Mouse (Mus musculus) neural tube, embryonic 15.5 days (tissue): ENCODE data around the gene Cactin. TPM values are rescaled to one million over a fixed set of nuclear protein-coding genes. Genes with fewer than 3 reads are reported as not detected.
A peak's percentile ranks its signal among the peaks of the same experiment; 100 is the strongest.

Source experiments
- ATAC-seq: fragments of 200-750 bp; cut with Nextera tagmentation; 2 replicates; pipeline ENCODE4 v1.8.0; 2017; ENCODE audit warnings: mild to moderate bottlenecking, moderate TSS enrichment, moderate library complexity; ENCODE audit not compliant: low FRiP score
- H3K27ac ChIP-seq: fragments of 300-500 bp; sonication (generic); replicated peaks from 2 replicates; pipeline ENCODE4 v1.5.1; 2015; ENCODE audit warnings: mild to moderate bottlenecking, inconsistent platforms
- H3K27me3 ChIP-seq: fragments of 300-500 bp; sonication (generic); replicated peaks from 2 replicates; pipeline ENCODE4 v1.6.1; 2015; ENCODE audit warnings: inconsistent platforms
- H3K36me3 ChIP-seq: fragments of 300-500 bp; sonication (generic); 2 replicates; pipeline ENCODE4 v1.6.1; 2015; ENCODE audit warnings: inconsistent platforms
- H3K4me1 ChIP-seq: fragments of 300-500 bp; sonication (generic); 2 replicates; pipeline ENCODE4 v1.6.1; 2015; ENCODE audit warnings: inconsistent platforms
- H3K4me2 ChIP-seq: fragments of 300-500 bp; sonication (generic); 2 replicates; pipeline ENCODE4 v1.6.1; 2015; ENCODE audit warnings: inconsistent platforms, mild to moderate bottlenecking, moderate library complexity
- H3K4me3 ChIP-seq: fragments of 300-500 bp; sonication (generic); replicated peaks from 2 replicates; pipeline ENCODE4 v1.5.1; 2015; ENCODE audit warnings: mild to moderate bottlenecking, inconsistent platforms
- H3K9ac ChIP-seq: fragments of 300-500 bp; sonication (generic); replicated peaks from 2 replicates; pipeline ENCODE4 v1.6.1; 2015; ENCODE audit warnings: mild to moderate bottlenecking, inconsistent platforms
- H3K9me3 ChIP-seq: fragments of 300-500 bp; sonication (generic); replicated peaks from 2 replicates; pipeline ENCODE4 v1.6.1; 2016; ENCODE audit warnings: inconsistent platforms
- WGBS: fragments of 180-500 bp; shearing (Covaris S2); methylation state at CpG from one replicate; pipeline ENCODE4 v1.1.7; 2015; ENCODE audit warnings: mixed read lengths; 5-methylcytosine and 5-hydroxymethylcytosine counted together
- microRNA-seq: library from miRNA; unstranded; fragments of <30 nt; microRNA quantifications from one replicate; pipeline ENCODE4, GENCODE M21; 2017
- polyA plus RNA-seq: library from polyadenylated mRNA; unstranded; fragments of >200 nt; fragmentation: Nextera tagmentation; extraction: Ambion mirVana; gene quantifications from 2 replicates; pipeline ENCODE4 v1.2.1, GENCODE M21; 2015

Cactin gene
- polyA plus RNA-seq, 1 experiment from 2014 or later: 27.8 TPM

- no peak for ATAC-seq
- Histone ChIP-seq H3K27me3 (peaks cover 31% of the 10 kb centered on the region), H3K36me3 (peaks cover 27% of the 10 kb centered on the region), H3K27ac (no peak overlapping the region), H3K4me3 (no peak overlapping the region), H3K4me1 (peaks cover 61% of the 10 kb centered on the region), H3K9me3 (no peaks in the 10 kb centered on the region), H3K4me2 (no peak overlapping the region), H3K9ac (no peak overlapping the region)
- 84% methylated on average over 12 of the region's 12 CpGs for WGBS
Observed at GRCm38 (mm10) chr10:81362336-81362949, 41.5 kb downstream of the Cactin start.

DNA sequence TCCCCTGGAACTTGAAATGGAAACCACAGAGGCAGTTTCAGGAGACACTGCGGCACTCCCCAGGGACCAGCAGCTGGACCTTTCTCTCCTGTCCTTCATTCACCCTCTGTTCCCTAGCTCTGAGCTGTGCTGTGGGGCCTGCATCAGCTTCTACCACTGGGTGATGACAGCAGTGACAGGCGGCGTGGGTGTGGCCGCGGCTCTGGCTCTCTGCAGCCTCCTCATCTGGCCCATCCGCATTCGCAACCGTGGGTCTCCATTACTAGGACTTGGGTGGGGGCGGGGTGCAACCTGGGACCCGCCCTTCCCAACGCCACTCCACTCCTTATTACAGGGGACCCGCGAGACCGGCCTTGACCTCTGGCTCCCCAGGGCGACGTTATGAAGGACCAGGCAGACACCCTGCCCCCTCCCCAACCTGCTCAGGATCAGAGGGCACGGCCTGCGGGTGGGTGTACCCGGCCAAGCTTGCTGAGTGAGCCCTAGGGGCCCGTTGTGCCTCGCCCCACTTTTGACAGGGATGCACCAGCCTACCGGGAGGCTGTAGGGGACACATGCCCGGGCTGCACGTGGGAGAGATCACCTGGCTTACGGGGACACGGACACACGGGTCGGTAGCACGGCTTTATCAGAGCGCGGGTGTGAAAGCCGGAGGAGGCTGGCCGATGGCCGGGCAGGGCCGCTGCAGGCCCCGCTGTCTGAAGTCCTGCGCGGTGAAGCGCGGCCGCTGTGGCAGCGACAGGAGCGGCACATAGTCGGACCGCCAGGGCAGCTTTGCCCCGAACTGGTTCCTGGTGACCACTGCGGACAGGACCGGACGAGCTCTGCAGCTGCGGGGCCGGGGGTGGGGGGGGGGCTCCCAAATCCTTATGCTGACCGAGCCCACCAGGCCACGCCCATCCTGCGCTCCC is 42.8 kb downstream of the Cactin start:
- ATAC-seq: no peak
- Histone ChIP-seq H3K27ac (no peak overlapping the region), H3K4me3 (peak overlapping the region; percentile 24), H3K27me3 (peaks cover 31% of the 10 kb centered on the region), H3K9me3 (no peaks in the 10 kb centered on the region), H3K4me2 (peak overlapping the region; percentile 51), H3K4me1 (peaks cover 51% of the 10 kb centered on the region), H3K9ac (peak overlapping the region; percentile 36; the same call in 1 of the 2 replicates), H3K36me3 (peaks cover 39% of the 10 kb centered on the region)
- 15% methylated on average over 54 of the region's 54 CpGs for WGBS

GRCm38 (mm10) chr10:81364666-81365065 is 43.8 kb downstream of the Cactin start:
- 14% methylated on average over 28 of the region's 28 CpGs for WGBS
- Histone ChIP-seq H3K4me1 (peaks cover 42% of the 10 kb centered on the region), H3K27me3 (peaks cover 31% of the 10 kb centered on the region), H3K4me2 (peak overlapping the region; percentile 51), H3K9me3 (no peaks in the 10 kb centered on the region), H3K27ac (no peak overlapping the region), H3K36me3 (peaks cover 49% of the 10 kb centered on the region), H3K4me3 (peak overlapping the region; percentile 24; the same call in 1 of the 2 replicates), H3K9ac (peak overlapping the region; percentile 36)
- no peak for ATAC-seq

GRCm38 (mm10) chr10:81365073-81365472 is 44.2 kb downstream of the Cactin start:
- ATAC-seq: peak; percentile 18; the same call in 1 of the 2 replicates
- no peak overlapping the region for H3K4me2 ChIP-seq
- H3K4me1 ChIP-seq: peaks cover 38% of the 10 kb centered on the region

GRCm38 (mm10) chr10:81365672-81366476 is 45.0 kb downstream of the Cactin start, which contains the start of gene 4930404N11Rik:
TSS of gene 4930404N11Rik (minus strand) at chr10:81365816.
- Histone ChIP-seq H3K36me3 (peaks cover 56% of the 10 kb centered on the region), H3K27ac (no peak within 1 kb of the TSS; the same call in 1 of the 2 replicates), H3K27me3 (peaks cover 31% of the 10 kb centered on the region), H3K4me3 (peak within 1 kb of the TSS; percentile 24; the same call in 1 of the 2 replicates), H3K9ac (peak within 1 kb of the TSS; percentile 36), H3K4me2 (peak within 1 kb of the TSS; percentile 51), H3K4me1 (peaks cover 31% of the 10 kb centered on the region), H3K9me3 (no peaks in the 10 kb centered on the region)
- ATAC-seq: no peak
- 19% methylated on average over 12 of the region's 12 CpGs for WGBS

More at GRCm38 (mm10) chr10:81365073-81365472, 44.2 kb downstream of the Cactin start:
- H3K36me3 ChIP-seq: peaks cover 51% of the 10 kb centered on the region
- H3K4me3 ChIP-seq: no peak overlapping the region
- H3K27ac ChIP-seq: no peak overlapping the region
- 43% methylated on average over 4 of the region's 4 CpGs for WGBS
- peaks cover 31% of the 10 kb centered on the region for H3K27me3 ChIP-seq
- peak overlapping the region; percentile 36; the same call in 1 of the 2 replicates for H3K9ac ChIP-seq
- H3K9me3 ChIP-seq: no peaks in the 10 kb centered on the region

DNA sequence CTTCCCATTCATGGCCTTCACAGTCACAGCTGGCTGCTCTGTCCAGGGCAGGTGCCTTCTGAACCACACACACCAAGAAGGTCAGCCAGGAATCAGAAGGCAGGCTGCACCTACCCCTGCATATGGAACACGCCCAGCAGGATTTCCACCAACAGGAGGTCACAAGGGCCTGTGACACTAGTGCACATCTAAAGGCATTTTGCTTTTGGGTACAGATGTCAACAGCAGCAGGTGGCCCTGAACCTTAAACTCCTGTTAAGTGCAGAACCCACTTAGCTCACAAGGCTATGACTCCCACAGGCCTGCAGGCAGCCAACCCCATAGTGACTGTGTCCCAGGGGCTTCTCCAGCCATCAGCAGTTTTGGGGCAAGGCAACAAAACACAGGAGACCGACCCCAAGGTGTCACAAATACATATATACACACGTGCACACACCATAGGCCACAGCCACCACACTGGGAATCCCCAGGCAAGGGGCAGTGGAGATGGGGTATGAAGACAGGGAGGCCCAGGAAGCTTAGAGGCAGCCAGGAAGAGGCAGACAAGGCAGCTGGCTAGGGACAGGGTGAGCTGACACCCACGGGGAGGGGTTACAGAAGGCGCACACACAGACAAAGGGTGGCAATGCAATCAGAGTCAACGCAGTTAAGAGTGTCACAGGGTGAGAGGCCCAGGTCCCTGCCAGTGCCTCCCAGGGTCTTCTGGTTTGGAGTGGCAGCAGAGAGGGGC is 45.7 kb downstream of the Cactin start:
- no peaks in the 10 kb centered on the region for H3K9me3 ChIP-seq
- no peak overlapping the region for H3K4me3 ChIP-seq
- 76% methylated on average over 6 of the region's 6 CpGs for WGBS
- peaks cover 60% of the 10 kb centered on the region for H3K36me3 ChIP-seq
- H3K9ac ChIP-seq: no peak overlapping the region
- H3K27me3 ChIP-seq: peaks cover 31% of the 10 kb centered on the region
- ATAC-seq: no peak
- peaks cover 27% of the 10 kb centered on the region for H3K4me1 ChIP-seq
- H3K27ac ChIP-seq: no peak overlapping the region; the same call in 1 of the 2 replicates
- no peak overlapping the region for H3K4me2 ChIP-seq

GRCm38 (mm10) chr10:81367207-81367495 is 46.2 kb downstream of the Cactin start:
- Histone ChIP-seq H3K4me1 (peaks cover 27% of the 10 kb centered on the region), H3K27ac (no peak overlapping the region), H3K9ac (no peak overlapping the region), H3K27me3 (peaks cover 31% of the 10 kb centered on the region), H3K4me2 (no peak overlapping the region), H3K4me3 (no peak overlapping the region), H3K9me3 (no peaks in the 10 kb centered on the region), H3K36me3 (peaks cover 58% of the 10 kb centered on the region)
- no peak for ATAC-seq
- 54% methylated on average over 6 of the region's 6 CpGs for whole genome bisulfite sequencing

DNA sequence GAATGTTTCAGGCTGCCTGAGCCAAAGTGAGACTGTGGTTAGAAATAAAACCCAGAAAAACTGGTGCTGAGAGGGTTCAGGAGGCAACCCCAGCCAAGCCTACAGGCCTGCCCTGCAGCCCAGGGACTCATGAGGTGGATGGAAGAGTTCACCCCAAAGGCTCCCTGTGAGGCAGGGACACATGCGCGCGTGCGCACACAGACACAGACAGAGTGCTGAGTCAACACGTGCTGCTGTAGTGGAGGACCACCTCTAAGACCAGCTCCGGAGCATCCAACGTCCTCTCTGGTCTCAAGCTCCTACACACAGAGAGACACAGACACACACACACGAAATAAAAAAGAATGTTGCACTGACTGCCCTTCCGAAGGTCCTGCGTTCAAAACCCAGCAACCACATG is 54.4 kb downstream of the Cactin start:
- WGBS: 94% methylated on average over 10 of the region's 10 CpGs
- no peak for ATAC-seq
- H3K27me3 ChIP-seq: no peaks in the 10 kb centered on the region
- H3K36me3 ChIP-seq: peaks cover 28% of the 10 kb centered on the region
- H3K27ac ChIP-seq: no peak overlapping the region
- no peak overlapping the region for H3K9ac ChIP-seq
- peaks cover 36% of the 10 kb centered on the region for H3K4me1 ChIP-seq
- no peak overlapping the region for H3K4me2 ChIP-seq
- H3K4me3 ChIP-seq: no peak overlapping the region
- H3K9me3 ChIP-seq: no peaks in the 10 kb centered on the region

Small RNA genes within 50 kb of the gene (microRNA-seq; reads per million reads assigned to microRNA genes)
- gene Mir3057: 11.6 reads per million, percentile 27 among the genes with 10 or more reads in this experiment

Other genes starting within 250 kb of the Cactin start
- gene Creb3l3, start 222.2 kb upstream of the Cactin start, polyA plus RNA-seq: 0.38 and 0.56 TPM in 2 replicates
- gene Map2k2, start 215.2 kb upstream of the Cactin start, polyA plus RNA-seq: 227 and 241 TPM in 2 replicates
- 14.8 and 21.0 TPM in 2 replicates for gene Zbtb7a, start 185.9 kb upstream of the Cactin start, polyA plus RNA-seq
- 52.8 and 57.3 TPM in 2 replicates for gene Pias4, start 153.2 kb upstream of the Cactin start, polyA plus RNA-seq
- gene Eef2, start 144.5 kb upstream of the Cactin start, polyA plus RNA-seq: 493 and 549 TPM in 2 replicates
- 65.7 and 70.4 TPM in 2 replicates for gene Dapk3, start 138.1 kb upstream of the Cactin start, polyA plus RNA-seq
- gene 4930442H23Rik, start 137.3 kb upstream of the Cactin start, polyA plus RNA-seq: not detected in 2 replicates
- 0.17 and 0.26 TPM in 2 replicates for gene Nmrk2, start 119.1 kb upstream of the Cactin start, polyA plus RNA-seq
- gene Atcay, start 90.3 kb upstream of the Cactin start, polyA plus RNA-seq: 64.8 and 91.1 TPM in 2 replicates
- 27.1 and 31.9 TPM in 2 replicates for gene Zfr2, start 87.9 kb upstream of the Cactin start, polyA plus RNA-seq
- 37.1 and 48.3 TPM in 2 replicates for gene Matk, start 68.2 kb upstream of the Cactin start, polyA plus RNA-seq
- gene Mrpl54, start 54.2 kb upstream of the Cactin start, polyA plus RNA-seq: 155 and 160 TPM in 2 replicates
- gene Apba3, start 54.1 kb upstream of the Cactin start, polyA plus RNA-seq: 38.0 and 39.1 TPM in 2 replicates
- gene Tjp3, start 29.5 kb upstream of the Cactin start, polyA plus RNA-seq: 4.1 and 7.9 TPM in 2 replicates
- 116 and 124 TPM in 2 replicates for gene Pip5k1c, start 28.1 kb upstream of the Cactin start, polyA plus RNA-seq
- gene Tbxa2r, start 7.6 kb downstream of the Cactin start, polyA plus RNA-seq: 5.5 and 11.4 TPM in 2 replicates
- gene Gipc3, start 22.2 kb downstream of the Cactin start, polyA plus RNA-seq: not detected in 2 replicates
- gene Hmg20b, start 29.4 kb downstream of the Cactin start, polyA plus RNA-seq: 31.0 and 48.9 TPM in 2 replicates
- 22.9 and 29.4 TPM in 2 replicates for gene Mfsd12, start 36.4 kb downstream of the Cactin start, polyA plus RNA-seq
- gene 4930404N11Rik, start 44.7 kb downstream of the Cactin start, polyA plus RNA-seq: 1.3 and 1.5 TPM in 2 replicates
- 132 and 146 TPM in 2 replicates for gene Fzr1, start 57.4 kb downstream of the Cactin start, polyA plus RNA-seq
- 101 TPM in 2 replicates for gene Dohh, start 63.3 kb downstream of the Cactin start, polyA plus RNA-seq
- gene Gm48551, start 63.4 kb downstream of the Cactin start, polyA plus RNA-seq: 5.7 and 7.2 TPM in 2 replicates
- 3.4 and 3.6 TPM in 2 replicates for gene Gm48552, start 67.9 kb downstream of the Cactin start, polyA plus RNA-seq
- gene Smim24, start 71.9 kb downstream of the Cactin start, polyA plus RNA-seq: 2.5 and 9.3 TPM in 2 replicates
- 35.0 and 35.8 TPM in 2 replicates for gene Nfic, start 134.5 kb downstream of the Cactin start, polyA plus RNA-seq
- gene Celf5, start 161.6 kb downstream of the Cactin start, polyA plus RNA-seq: 54.8 and 62.5 TPM in 2 replicates
- gene Ncln, start 175.3 kb downstream of the Cactin start, polyA plus RNA-seq: 68.5 and 70.3 TPM in 2 replicates
- gene S1pr4, start 179.0 kb downstream of the Cactin start, polyA plus RNA-seq: 0.69 and 2.1 TPM in 2 replicates
- 1.7 and 2.6 TPM in 2 replicates for gene Gna15, start 203.1 kb downstream of the Cactin start, polyA plus RNA-seq
- gene Gna11, start 224.1 kb downstream of the Cactin start, polyA plus RNA-seq: 91.1 and 102 TPM in 2 replicates
- gene Aes, start 238.4 kb downstream of the Cactin start, polyA plus RNA-seq: 771 and 825 TPM in 2 replicates